Mouse (Mus musculus) lung, postnatal 0 days (tissue): ENCODE data around the gene Plxdc2.

Experiments used
- CTCF ChIP-seq: IDR thresholded peaks from 2 replicates; pipeline ENCODE4 v1.5.1; 2016; ENCODE audit warnings: antibody characterized with exemption, mild to moderate bottlenecking
- EP300 ChIP-seq: IDR thresholded peaks from 2 replicates; pipeline ENCODE4 v1.6.1; 2016; ENCODE audit warnings: antibody characterized with exemption, mild to moderate bottlenecking, control low read depth

- TF ChIP-seq EP300 (no peak), CTCF (no peak)
These were observed 418.0 kb downstream of the Plxdc2 start for GRCm38 (mm10) chr2:16774114-16774433.
